Mouse (Mus musculus): ENCODE measurements at regions not wholly inside any gene's neighbourhood (a gene's known extent, or its start where the extent isn't known, plus 50 kb on each side); places are given as distances from the start of the nearest gene placed in this dataset.

DNA sequence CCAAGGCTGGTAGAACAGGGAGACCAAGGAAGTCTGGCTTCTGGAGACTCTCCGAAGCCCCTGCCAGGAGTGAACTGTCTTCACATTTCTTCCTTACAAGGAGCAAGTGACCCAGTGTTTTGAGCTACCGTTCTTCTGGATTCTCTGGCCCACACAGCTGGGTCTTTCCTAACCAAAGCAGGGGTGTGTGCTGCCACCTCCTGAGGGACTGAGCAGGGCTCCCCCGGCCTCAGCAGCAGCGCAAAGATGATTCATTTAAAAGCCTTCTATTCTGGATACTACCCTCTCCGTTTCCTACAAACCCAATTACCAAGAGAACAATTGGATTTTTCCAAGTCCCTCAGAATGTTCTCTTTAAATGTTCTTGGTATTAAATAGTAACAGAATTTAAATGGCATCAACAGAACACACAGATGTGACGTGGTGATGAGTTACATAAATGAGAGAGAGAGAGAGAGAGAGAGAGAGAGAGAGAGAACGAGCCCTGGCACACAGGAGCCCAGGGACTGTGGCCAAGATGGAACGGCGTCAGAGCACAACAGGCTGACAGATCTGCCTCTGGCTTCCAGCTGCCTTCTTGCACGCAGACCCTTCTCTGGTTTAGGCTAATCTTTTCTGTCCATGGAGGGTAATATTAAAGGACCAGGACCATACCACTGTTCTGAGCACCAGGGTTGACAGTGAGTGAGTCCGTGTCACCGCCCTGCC is 191.6 kb downstream of the Agtpbp1 start:
- no peak for TF ChIP-seq CTCF (IDR thresholded peaks at IDR 0.05; ENCODE audit: low read depth)
- Histone ChIP-seq H3K9me3 (ENCODE audit: low read depth, low read length) (no peaks in the 10 kb centered on the region), H3K9ac (no peak overlapping the region), H3K27ac (ENCODE audit: low read depth) (no peak overlapping the region), H3K4me2 (no peak overlapping the region), H3K36me3 (ENCODE audit: insufficient read depth) (no peaks in the 10 kb centered on the region), H3K4me1 (ENCODE audit: insufficient read depth) (no peaks in the 10 kb centered on the region), H3K27me3 (ENCODE audit: insufficient read depth, low read length) (no peaks in the 10 kb centered on the region), H3K4me3 (ENCODE audit: low read depth, low read length) (no peak overlapping the region)
- ATAC-seq (ENCODE audit: insufficient read depth): no peak
- 58% methylated on average over 12 of the region's 12 CpGs for whole genome bisulfite sequencing
- DNase-seq: peak; percentile 26

DNA sequence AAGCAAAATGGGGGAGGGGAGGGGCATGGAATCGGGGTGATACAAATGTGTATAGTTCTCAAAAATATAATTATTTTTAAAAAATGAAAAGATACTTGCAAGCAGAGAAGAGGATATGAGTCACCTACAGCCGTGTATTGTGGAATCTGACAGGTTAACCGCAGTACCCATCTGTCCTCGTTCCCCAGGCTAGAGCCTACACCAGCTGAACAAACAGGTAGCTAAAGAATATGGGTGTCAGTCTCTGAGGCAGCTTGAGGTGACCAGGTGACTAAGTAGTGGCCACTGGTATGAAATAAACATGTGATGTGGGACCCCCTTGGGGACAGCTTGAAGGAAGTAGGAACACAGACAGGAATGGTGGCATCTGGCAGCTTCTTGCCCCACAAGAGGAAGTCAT is 192.2 kb downstream of the Agtpbp1 start:
- H3K36me3 ChIP-seq (ENCODE audit: insufficient read depth): no peaks in the 10 kb centered on the region
- H3K27me3 ChIP-seq (ENCODE audit: insufficient read depth, low read length): no peaks in the 10 kb centered on the region
- H3K4me2 ChIP-seq: no peak overlapping the region
- 68% methylated on average over 4 of the region's 4 CpGs for whole genome bisulfite sequencing
- no peaks in the 10 kb centered on the region for H3K4me1 ChIP-seq (ENCODE audit: insufficient read depth)
- ATAC-seq (ENCODE audit: insufficient read depth) (no peak), DNase-seq (no peak)
- H3K27ac ChIP-seq (ENCODE audit: low read depth): no peak overlapping the region
- no peak overlapping the region for H3K4me3 ChIP-seq (ENCODE audit: low read depth, low read length)
- no peak overlapping the region for H3K9ac ChIP-seq
- TF ChIP-seq CTCF (IDR thresholded peaks at IDR 0.05; ENCODE audit: low read depth): no peak
- H3K9me3 ChIP-seq (ENCODE audit: low read depth, low read length): no peaks in the 10 kb centered on the region

DNA sequence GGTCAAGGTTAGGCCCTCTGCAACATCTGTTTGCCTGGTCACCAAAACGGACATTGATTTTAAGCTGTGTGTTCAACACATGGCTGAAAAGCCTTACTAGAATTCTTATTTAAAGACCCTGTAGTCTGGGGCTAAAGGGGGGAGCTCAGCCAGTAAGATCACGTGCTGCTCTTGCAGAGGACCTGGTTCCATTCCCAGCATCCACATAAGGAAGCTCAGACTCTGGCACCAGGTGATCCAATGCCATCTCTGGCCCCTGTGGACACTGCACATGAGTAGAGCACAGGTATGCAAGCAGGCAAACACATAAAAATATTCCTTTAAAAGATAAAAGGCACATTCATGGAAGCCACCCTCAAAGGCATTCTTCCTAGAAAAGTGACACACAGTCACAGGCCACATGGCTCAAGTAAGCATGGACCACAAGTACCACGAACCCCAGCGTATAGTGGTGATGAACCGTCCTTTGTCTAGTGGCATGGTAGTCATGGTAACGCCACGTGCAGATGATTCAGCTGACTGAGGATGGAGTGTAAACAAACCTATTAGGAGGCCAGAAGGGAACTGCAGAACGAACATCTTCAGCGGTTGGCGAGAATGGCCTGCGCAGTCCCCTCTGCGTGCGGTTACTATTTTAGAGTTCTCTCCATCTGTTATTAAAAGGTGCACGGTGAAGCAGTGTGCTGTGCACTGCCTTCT is 197.3 kb downstream of the Agtpbp1 start:
- Histone ChIP-seq H3K27ac (ENCODE audit: low read depth) (no peak overlapping the region), H3K4me2 (no peak overlapping the region), H3K27me3 (ENCODE audit: insufficient read depth, low read length) (no peaks in the 10 kb centered on the region), H3K4me1 (ENCODE audit: insufficient read depth) (no peaks in the 10 kb centered on the region), H3K9ac (no peak overlapping the region), H3K9me3 (ENCODE audit: low read depth, low read length) (no peaks in the 10 kb centered on the region), H3K4me3 (ENCODE audit: low read depth, low read length) (no peak overlapping the region), H3K36me3 (ENCODE audit: insufficient read depth) (no peaks in the 10 kb centered on the region)
- no peak for ATAC-seq (ENCODE audit: insufficient read depth)
- no peak for DNase-seq
- WGBS: 62% methylated on average over 14 of the region's 14 CpGs
- no peak for TF ChIP-seq CTCF (IDR thresholded peaks at IDR 0.05; ENCODE audit: low read depth)

DNA sequence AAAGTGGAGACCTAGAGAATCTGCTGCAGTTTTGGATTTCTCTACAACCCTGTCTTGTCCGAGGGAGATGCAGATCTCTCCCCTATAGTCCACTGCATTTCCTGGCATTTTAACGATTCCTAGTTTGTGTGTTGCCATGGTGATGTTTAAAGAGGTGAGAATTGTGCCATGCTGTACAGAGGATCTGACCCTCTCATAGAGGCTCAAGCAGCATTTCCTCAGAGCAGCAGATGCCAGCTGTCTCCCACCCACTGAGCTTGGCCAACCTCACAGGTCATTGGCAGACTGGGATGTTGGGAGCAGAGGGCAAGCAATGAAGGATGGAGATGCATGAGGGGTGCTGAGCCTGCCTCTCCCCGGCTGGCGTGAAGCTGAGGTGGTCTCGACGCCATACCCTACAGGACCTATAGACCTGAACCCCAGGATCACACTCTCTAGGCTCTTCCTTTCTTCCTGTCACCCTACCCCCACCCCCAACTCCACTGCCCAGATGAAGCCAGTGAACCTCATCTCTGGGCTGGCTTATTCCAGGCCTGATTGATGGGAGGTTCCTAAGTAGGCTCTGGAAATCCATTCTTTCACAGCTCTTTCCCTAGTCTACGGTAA is 198.0 kb downstream of the Agtpbp1 start:
- ATAC-seq (ENCODE audit: insufficient read depth): no peak

DNA sequence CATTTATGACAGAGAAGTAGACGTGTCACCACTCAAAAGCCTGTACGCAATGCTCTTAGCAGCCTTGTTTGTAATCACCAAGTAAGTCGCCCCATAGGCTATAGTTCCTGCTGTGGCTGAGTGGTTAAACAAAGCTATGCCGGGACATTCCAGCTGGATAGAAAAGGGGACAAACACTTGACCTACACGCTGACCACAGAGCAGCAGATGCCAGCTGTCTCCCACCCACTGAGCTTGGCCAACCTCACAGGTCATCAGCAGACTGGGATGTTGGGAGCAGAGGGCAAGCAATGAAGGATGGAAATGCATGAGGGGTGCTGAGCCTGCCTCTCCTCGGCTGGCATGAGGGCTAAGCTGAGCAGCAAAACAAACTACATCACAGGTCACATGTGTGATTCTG is 199.2 kb downstream of the Agtpbp1 start:
- Histone ChIP-seq H3K9ac (no peak overlapping the region), H3K36me3 (ENCODE audit: insufficient read depth) (no peaks in the 10 kb centered on the region), H3K27ac (ENCODE audit: low read depth) (no peak overlapping the region), H3K27me3 (ENCODE audit: insufficient read depth, low read length) (no peaks in the 10 kb centered on the region), H3K4me3 (ENCODE audit: low read depth, low read length) (no peak overlapping the region), H3K9me3 (ENCODE audit: low read depth, low read length) (no peaks in the 10 kb centered on the region), H3K4me2 (no peak overlapping the region), H3K4me1 (ENCODE audit: insufficient read depth) (no peaks in the 10 kb centered on the region)
- ATAC-seq (ENCODE audit: insufficient read depth): no peak
- 42% methylated on average over 6 of the region's 6 CpGs for WGBS
- DNase-seq: no peak
- TF ChIP-seq CTCF (IDR thresholded peaks at IDR 0.05; ENCODE audit: low read depth): no peak

More for the DNA sequence above, 198.0 kb downstream of the Agtpbp1 start:
- Histone ChIP-seq H3K4me2 (no peak overlapping the region), H3K27me3 (ENCODE audit: insufficient read depth, low read length) (no peaks in the 10 kb centered on the region), H3K36me3 (ENCODE audit: insufficient read depth) (no peaks in the 10 kb centered on the region), H3K9me3 (ENCODE audit: low read depth, low read length) (no peaks in the 10 kb centered on the region), H3K27ac (ENCODE audit: low read depth) (no peak overlapping the region), H3K4me1 (ENCODE audit: insufficient read depth) (no peaks in the 10 kb centered on the region), H3K9ac (no peak overlapping the region), H3K4me3 (ENCODE audit: low read depth, low read length) (no peak overlapping the region)
- no peak for TF ChIP-seq CTCF (IDR thresholded peaks at IDR 0.05; ENCODE audit: low read depth)
- DNase-seq: no peak
- 77% methylated on average over 7 of the region's 7 CpGs for WGBS

DNA sequence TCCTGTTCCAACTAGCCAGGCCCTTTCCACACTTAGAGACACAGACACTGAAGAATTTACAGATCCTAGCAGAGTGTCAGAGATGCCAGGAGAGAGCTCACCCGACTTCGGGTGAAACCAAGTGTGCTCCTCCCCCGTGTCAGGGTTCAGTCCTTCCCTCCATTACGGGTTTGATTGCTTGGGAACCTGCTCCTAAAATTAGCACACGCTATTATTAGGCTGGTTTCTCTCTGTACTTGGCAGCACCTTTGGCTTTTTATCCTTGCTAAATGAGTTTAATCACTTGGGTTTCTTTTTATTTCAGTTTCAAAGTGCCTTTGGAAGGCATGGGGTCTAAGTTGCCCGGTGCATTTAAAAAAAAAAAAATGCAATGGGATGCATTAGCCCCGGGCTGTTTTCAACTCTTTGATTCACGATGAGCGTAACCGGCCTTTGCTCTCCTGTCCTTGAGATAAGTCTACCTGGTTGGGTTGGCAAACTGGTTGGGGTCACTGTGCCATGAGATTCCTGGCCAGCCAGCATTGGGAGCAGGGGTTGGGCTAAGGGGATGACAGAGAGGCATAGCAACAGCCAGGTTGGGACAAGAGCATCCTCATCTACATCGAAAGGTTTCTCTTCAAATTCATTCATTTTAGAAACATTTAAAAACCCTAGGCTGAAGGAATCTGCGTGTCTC is 214.7 kb downstream of the Agtpbp1 start:
- Histone ChIP-seq H3K9ac (no peak overlapping the region), H3K4me3 (ENCODE audit: low read depth, low read length) (no peak overlapping the region), H3K36me3 (ENCODE audit: insufficient read depth) (no peaks in the 10 kb centered on the region), H3K9me3 (ENCODE audit: low read depth, low read length) (no peaks in the 10 kb centered on the region), H3K27ac (ENCODE audit: low read depth) (no peak overlapping the region), H3K4me2 (no peak overlapping the region), H3K4me1 (ENCODE audit: insufficient read depth) (no peaks in the 10 kb centered on the region), H3K27me3 (ENCODE audit: insufficient read depth, low read length) (no peaks in the 10 kb centered on the region)
- ATAC-seq (ENCODE audit: insufficient read depth) (no peak), DNase-seq (no peak)
- TF ChIP-seq CTCF (IDR thresholded peaks at IDR 0.05; ENCODE audit: low read depth): no peak
- 83% methylated on average over 12 of the region's 12 CpGs for WGBS

Measured in lung, embryonic 14.5 days (tissue).